Mouse (Mus musculus) lung, embryonic 15.5 days (tissue): ENCODE data around the gene Igfbpl1. TPM values are rescaled to one million over a fixed set of nuclear protein-coding genes. Genes with fewer than 3 reads are reported as not detected.

Source experiments
- ATAC-seq: fragments of 200-750 bp; cut with Nextera tagmentation; 2 replicates; pipeline ENCODE4 v1.8.0; 2017; ENCODE audit warnings: moderate number of reproducible peaks, borderline replicate concordance; ENCODE audit not compliant: low FRiP score, low TSS enrichment; ENCODE audit errors: extremely low read depth
- H3K27ac ChIP-seq: fragments of 300-500 bp; sonication (generic); 2 replicates; pipeline ENCODE4 v1.5.1; 2015; ENCODE audit warnings: moderate library complexity, mild to moderate bottlenecking, inconsistent platforms
- H3K27me3 ChIP-seq: fragments of 300-500 bp; sonication (generic); 2 replicates; pipeline ENCODE4 v1.6.1; 2015; ENCODE audit warnings: inconsistent platforms
- H3K36me3 ChIP-seq: fragments of 300-500 bp; sonication (generic); 2 replicates; pipeline ENCODE4 v1.6.1; 2015; ENCODE audit warnings: inconsistent platforms
- H3K4me1 ChIP-seq: fragments of 300-500 bp; sonication (generic); 2 replicates; pipeline ENCODE4 v1.6.1; 2015; ENCODE audit warnings: inconsistent platforms
- H3K4me2 ChIP-seq: fragments of 300-500 bp; sonication (generic); 2 replicates; pipeline ENCODE4 v1.6.1; 2015; ENCODE audit warnings: inconsistent platforms, mild to moderate bottlenecking, moderate library complexity
- H3K4me3 ChIP-seq: fragments of 300-500 bp; sonication (generic); 2 replicates; pipeline ENCODE4 v1.5.1; 2015; ENCODE audit warnings: mild to moderate bottlenecking, inconsistent platforms
- H3K9ac ChIP-seq: fragments of 300-500 bp; sonication (generic); 2 replicates; pipeline ENCODE4 v1.6.1; 2015; ENCODE audit warnings: inconsistent platforms
- H3K9me3 ChIP-seq: fragments of 300-500 bp; sonication (generic); 2 replicates; pipeline ENCODE4 v1.6.1; 2016; ENCODE audit warnings: inconsistent platforms
- WGBS: fragments of 180-500 bp; shearing (Covaris S2); methylation state at CpG from one replicate; pipeline ENCODE4 v1.1.7; 2015; 5-methylcytosine and 5-hydroxymethylcytosine counted together
- polyA plus RNA-seq: library from polyadenylated mRNA; unstranded; fragments of >200 nt; fragmentation: Nextera tagmentation; extraction: Ambion mirVana; gene quantifications from 2 replicates; pipeline ENCODE4 v1.2.1, GENCODE M21; 2015

Igfbpl1 gene
- polyA plus RNA-seq, 1 experiment from 2014 or later = 0.07 TPM

DNA sequence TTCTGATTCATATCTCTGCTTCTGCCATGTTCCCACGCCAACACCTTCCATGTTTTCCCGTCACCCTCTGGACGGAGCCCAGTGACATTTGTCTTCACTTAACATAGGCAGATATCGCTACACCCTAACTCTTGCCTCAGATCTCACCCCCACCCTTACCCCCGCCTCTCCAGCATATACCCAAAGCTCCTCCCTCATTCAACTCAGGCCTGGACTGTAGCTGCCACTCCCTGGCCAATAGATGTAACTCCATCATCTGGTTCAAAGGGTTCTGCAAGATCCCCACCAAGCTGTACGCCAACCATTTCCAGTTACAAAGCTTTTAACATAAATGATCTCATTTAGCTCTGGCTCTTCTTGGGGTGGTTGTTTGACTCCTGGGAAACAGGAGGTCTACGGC, 59.9 kb downstream of the Igfbpl1 start:
- Histone ChIP-seq H3K27ac (no peak overlapping the region), H3K4me1 (peaks cover 52% of the 10 kb centered on the region), H3K27me3 (peaks cover 14% of the 10 kb centered on the region; the same call in 1 of the 2 replicates), H3K4me3 (no peak overlapping the region), H3K36me3 (no peaks in the 10 kb centered on the region), H3K9ac (no peak overlapping the region), H3K4me2 (no peak overlapping the region), H3K9me3 (no peaks in the 10 kb centered on the region)
- 56% methylated on average over 7 of the region's 7 CpGs for WGBS
- ATAC-seq = peak; percentile 53; the same call in 1 of the 2 replicates

DNA sequence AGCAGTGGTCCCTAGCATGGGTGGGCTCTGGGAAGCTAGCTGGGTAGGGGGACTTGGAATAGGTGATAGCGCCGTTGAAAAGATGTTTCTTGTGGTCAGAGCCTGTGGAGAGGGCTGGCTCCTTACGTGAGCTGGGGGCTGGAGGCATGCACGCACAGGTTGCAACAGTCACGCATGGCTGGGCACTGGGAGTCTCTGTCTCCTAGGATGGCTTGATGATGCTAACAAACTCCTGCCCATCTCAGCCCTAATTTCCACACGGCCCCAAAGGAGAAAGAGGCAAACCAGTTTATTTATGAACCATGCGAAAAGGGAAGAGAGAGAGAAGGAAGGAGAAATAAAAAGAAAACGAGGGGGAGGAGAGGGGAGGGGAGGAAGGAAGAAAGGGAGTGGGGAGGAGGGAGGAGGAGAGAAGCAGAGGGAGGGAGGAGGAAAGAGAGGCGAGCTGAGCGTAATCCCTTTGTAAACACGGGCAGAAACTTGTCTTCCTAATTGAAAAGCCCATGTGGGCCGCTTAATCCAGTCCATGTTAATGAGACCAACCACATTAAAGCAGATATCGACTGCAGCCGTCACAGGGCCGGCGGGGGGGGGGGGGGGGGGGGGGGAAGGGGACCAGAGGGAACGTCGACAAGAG, 61.0 kb downstream of the Igfbpl1 start:
- peak overlapping the region; percentile 41 for H3K4me2 ChIP-seq
- H3K27ac ChIP-seq = no peak overlapping the region
- no peak overlapping the region for H3K4me3 ChIP-seq

DNA sequence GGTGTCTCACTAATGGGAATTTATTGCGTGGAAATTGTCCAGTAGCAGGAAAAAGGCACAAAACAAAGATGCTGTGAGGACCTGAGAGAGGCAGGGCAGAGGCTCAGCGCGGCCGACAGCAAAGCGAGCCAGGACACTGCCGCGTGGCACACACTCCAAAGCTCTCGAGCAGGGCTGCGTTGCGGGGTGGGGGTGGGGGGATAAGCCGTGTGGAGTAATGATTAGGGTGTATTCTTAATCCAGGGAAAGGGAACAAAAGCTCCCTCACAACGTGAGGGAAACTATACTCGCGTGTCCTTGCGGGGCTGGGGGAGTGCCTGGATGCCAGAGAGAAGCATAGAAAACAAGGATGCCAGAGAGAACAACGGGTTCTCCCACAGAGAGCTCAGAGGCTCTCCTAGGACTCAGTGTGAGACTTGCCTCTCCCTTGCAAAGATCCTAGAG, 61.6 kb downstream of the Igfbpl1 start:
- 9% methylated on average over 16 of the region's 16 CpGs for WGBS
- Histone ChIP-seq H3K9me3 (no peaks in the 10 kb centered on the region), H3K4me3 (no peak overlapping the region), H3K36me3 (no peaks in the 10 kb centered on the region), H3K9ac (no peak overlapping the region), H3K27ac (no peak overlapping the region), H3K4me1 (peaks cover 52% of the 10 kb centered on the region), H3K4me2 (peak overlapping the region; percentile 41), H3K27me3 (peaks cover 9% of the 10 kb centered on the region; the same call in 1 of the 2 replicates)
- no peak for ATAC-seq

More for the DNA sequence above, 61.0 kb downstream of the Igfbpl1 start:
- 10% methylated on average over 10 of the region's 18 CpGs for WGBS
- no peaks in the 10 kb centered on the region for H3K36me3 ChIP-seq
- H3K4me1 ChIP-seq = peaks cover 52% of the 10 kb centered on the region
- no peaks in the 10 kb centered on the region for H3K9me3 ChIP-seq
- no peak for ATAC-seq
- H3K9ac ChIP-seq = no peak overlapping the region
- H3K27me3 ChIP-seq = peaks cover 14% of the 10 kb centered on the region; the same call in 1 of the 2 replicates

DNA sequence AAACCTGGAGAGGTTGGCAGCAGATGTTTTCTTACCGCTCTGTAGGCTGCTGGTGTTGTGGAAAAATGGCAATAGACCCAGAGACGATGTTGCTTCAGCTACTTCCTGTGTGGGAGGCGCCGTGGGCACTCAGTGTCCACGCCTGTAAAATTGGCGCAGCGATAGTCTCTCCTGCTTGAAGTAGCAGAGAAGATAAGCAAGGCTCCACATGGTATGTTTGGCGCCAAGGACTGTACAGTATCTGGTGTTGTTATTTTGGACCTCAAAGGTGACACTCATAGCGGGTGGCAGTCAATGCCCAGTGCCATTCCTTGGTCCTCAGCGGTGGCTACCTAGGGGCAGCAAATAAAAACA, 62.6 kb downstream of the Igfbpl1 start:
- no peak overlapping the region for H3K27ac ChIP-seq
- H3K4me1 ChIP-seq = peaks cover 56% of the 10 kb centered on the region
- H3K36me3 ChIP-seq = no peaks in the 10 kb centered on the region
- H3K27me3 ChIP-seq = peaks cover 9% of the 10 kb centered on the region; the same call in 1 of the 2 replicates
- H3K9ac ChIP-seq = no peak overlapping the region
- H3K4me3 ChIP-seq = peak overlapping the region; percentile 15
- H3K4me2 ChIP-seq = peak overlapping the region; percentile 42
- WGBS = 20% methylated on average over 10 of the region's 10 CpGs
- no peak for ATAC-seq
- H3K9me3 ChIP-seq = no peaks in the 10 kb centered on the region

DNA sequence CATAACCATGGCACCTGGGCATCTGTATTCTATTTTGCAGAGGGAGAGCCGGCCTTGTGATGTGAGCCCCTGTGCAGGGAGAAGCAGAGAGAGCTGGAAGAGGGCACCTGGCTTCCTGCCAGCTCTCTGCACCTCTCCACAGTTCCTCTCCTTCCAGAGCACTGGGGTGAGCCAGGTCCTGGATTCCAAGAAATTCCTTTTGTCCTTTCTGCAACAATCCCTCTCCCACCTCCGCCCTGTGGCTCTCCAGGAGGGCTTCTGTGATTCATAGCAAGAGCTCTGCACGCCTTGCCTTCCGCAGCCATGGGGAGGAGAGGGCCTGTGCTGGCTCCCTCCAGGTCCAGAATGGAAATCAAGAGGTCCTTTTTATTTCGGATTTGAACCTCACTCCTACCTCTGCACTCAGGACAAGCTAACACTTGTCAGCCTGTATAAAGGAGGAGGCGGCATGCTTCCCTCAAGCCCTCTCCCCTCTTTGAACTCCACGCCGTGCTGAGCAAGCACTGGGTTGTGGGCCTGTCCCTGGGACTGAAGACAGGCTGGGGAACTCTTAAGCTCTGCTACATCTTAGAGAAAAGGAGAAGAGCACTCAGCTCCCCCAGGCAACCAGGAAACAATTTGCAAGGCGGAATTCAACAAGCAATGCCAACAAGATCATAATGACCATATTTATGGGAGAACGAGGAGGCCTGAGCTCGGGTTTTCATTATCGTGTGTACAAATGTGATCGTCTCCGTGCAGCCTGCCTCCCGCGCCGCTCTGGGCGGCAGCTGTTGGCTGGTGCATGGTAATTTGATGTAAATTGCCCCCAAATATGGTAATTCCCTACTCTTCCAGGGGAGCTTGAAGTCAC, 63.2 kb downstream of the Igfbpl1 start:
- peaks cover 56% of the 10 kb centered on the region for H3K4me1 ChIP-seq
- peaks cover 9% of the 10 kb centered on the region; the same call in 1 of the 2 replicates for H3K27me3 ChIP-seq
- WGBS = 18% methylated on average over 18 of the region's 18 CpGs
- H3K9me3 ChIP-seq = no peaks in the 10 kb centered on the region
- H3K4me2 ChIP-seq = peak overlapping the region; percentile 42
- H3K9ac ChIP-seq = peak overlapping the region; percentile 24
- H3K4me3 ChIP-seq = peak overlapping the region; percentile 15
- ATAC-seq = no peak
- peak overlapping the region; percentile 12; the same call in 1 of the 2 replicates for H3K27ac ChIP-seq
- H3K36me3 ChIP-seq = no peaks in the 10 kb centered on the region

DNA sequence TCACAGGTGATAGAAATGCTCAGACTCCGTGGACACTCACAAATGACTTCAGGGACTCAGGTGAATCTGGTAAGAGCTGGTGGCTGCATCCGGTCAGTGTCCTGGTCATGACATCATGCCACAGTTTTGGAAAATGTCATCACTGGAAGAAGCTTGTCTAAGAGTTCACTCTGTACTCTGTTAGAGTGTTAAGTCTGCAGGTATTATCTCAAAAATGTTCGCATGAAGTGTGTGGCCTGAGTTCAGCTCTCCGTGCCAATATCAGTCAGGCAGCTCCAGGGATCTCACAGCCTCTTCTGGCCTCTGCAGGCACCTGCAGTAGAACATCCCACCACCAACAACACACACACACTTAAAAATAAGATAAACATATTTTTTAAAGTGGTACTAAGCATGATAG, 64.1 kb downstream of the Igfbpl1 start:
- Histone ChIP-seq H3K4me2 (no peak overlapping the region), H3K36me3 (no peaks in the 10 kb centered on the region), H3K4me1 (peaks cover 47% of the 10 kb centered on the region), H3K27me3 (peaks cover 9% of the 10 kb centered on the region; the same call in 1 of the 2 replicates), H3K9ac (no peak overlapping the region), H3K9me3 (no peaks in the 10 kb centered on the region), H3K4me3 (no peak overlapping the region), H3K27ac (no peak overlapping the region)
- no peak for ATAC-seq
- 69% methylated on average over 4 of the region's 4 CpGs for WGBS

Other genes with a start within 250 kb of the Igfbpl1 start
- 7.8 and 12.4 TPM in 2 replicates for gene Aldh1b1, start 27.9 kb downstream of the Igfbpl1 start, polyA plus RNA-seq
- not detected in 2 replicates for gene Stra6l, start 21.7 kb upstream of the Igfbpl1 start, polyA plus RNA-seq
- gene Ccdc180, start 63.4 kb upstream of the Igfbpl1 start, polyA plus RNA-seq = 0.39 and 0.66 TPM in 2 replicates
- 17.1 and 17.9 TPM in 2 replicates for gene Tdrd7, start 138.4 kb upstream of the Igfbpl1 start, polyA plus RNA-seq
- gene Tmod1, start 212.0 kb upstream of the Igfbpl1 start, polyA plus RNA-seq = 7.2 and 10.0 TPM in 2 replicates